Mouse (Mus musculus): ENCODE measurements around the gene Cttnbp2. TPM values are rescaled to one million over a fixed set of nuclear protein-coding genes. Genes with fewer than 3 reads are reported as not detected.
A peak's percentile ranks its signal among the peaks of the same experiment; 100 is the strongest.

The Cttnbp2 gene
- polyA plus RNA-seq, 1 experiment from 2014 or later: 2.1 TPM

DNA sequence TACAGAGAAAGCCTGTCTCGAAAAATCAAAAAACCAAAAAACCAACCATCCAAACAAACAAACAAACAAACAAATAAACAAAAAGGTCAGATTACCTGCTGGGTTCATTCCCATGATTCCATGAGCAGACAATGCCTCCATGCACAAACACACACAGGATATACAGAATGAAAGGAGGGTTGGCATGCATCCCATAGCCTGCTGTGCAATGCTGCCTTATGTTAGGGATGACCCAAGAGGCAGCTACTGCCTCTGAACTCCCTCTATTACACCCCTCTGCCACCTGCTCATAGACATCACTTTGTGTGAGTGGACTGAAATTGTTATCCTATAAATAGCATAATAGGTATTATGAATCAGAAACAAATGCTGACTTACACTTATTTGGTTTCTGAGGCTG is 55.0 kb downstream of the Cttnbp2 start:
- Histone ChIP-seq H3K4me2 (no peak overlapping the region), H3K27me3 (replicated peaks) (no peaks in the 10 kb centered on the region), H3K36me3 (no peaks in the 10 kb centered on the region), H3K9ac (no peak overlapping the region), H3K4me1 (no peaks in the 10 kb centered on the region), H3K9me3 (replicated peaks) (no peaks in the 10 kb centered on the region), H3K4me3 (no peak overlapping the region), H3K27ac (no peak overlapping the region)
- WGBS (ENCODE audit: insufficient replicate concordance): 43% methylated on average over 1 of the region's 1 CpGs
- ATAC-seq: no peak

DNA sequence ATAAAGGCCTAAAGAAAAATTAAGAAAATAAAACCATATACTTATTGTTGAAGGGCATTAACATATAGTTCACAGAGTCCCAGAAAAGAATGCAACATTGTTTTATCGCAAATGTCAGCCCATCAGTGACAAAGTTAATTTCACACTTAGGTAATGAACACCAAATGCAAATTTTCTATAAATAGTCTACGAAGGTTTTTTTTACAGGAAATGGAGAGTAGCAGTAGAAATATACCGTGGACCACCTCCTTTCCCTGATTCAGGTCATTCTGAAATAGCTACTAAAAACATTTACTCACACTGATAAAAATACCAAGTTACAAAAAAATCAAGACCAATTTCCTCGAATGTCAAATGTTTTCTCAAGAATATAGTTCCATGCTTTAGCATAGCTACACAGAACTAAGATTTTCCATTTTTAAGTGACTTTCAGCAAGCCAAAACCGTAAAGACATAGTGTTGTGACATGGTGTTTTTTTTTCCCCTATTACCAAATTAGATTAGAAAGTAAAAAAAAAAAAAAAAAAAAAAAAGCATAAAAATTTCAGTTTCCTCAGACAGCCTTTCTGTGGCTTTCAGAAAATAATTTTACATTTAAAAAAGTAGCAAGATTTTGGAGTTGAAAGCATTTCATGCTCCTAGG is 64.0 kb downstream of the Cttnbp2 start:
- H3K4me1 ChIP-seq: no peaks in the 10 kb centered on the region
- WGBS (ENCODE audit: insufficient replicate concordance): 62% methylated on average over 5 of the region's 5 CpGs
- no peak overlapping the region for H3K4me2 ChIP-seq
- no peak overlapping the region for H3K27ac ChIP-seq
- no peak overlapping the region for H3K4me3 ChIP-seq
- no peak overlapping the region for H3K9ac ChIP-seq
- H3K36me3 ChIP-seq: no peaks in the 10 kb centered on the region
- no peak for ATAC-seq
- no peaks in the 10 kb centered on the region for H3K9me3 ChIP-seq (replicated peaks)
- H3K27me3 ChIP-seq (replicated peaks): no peaks in the 10 kb centered on the region

DNA sequence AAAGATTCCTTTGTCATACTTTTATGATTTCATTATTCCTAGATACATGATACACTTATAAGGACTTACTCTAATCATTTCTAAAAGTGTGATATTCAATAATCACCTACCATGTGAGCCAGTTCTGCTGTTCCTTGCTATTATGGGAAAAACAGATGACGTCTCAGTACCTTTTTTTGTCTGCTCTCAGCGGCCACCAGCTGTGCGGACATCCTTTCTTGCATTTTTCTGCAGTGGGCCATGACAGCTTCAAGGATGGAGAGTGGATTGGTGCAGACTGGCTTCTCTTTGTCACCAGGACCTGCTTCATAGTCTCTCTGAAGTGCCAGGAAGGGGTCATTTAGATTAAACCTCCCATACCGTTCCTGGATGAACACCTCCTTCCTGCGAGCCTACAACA is 66.6 kb downstream of the Cttnbp2 start:
- Histone ChIP-seq H3K4me2 (no peak overlapping the region), H3K9me3 (replicated peaks) (no peaks in the 10 kb centered on the region), H3K36me3 (no peaks in the 10 kb centered on the region), H3K9ac (no peak overlapping the region), H3K4me1 (no peaks in the 10 kb centered on the region), H3K4me3 (no peak overlapping the region), H3K27ac (no peak overlapping the region), H3K27me3 (replicated peaks) (no peaks in the 10 kb centered on the region)
- ATAC-seq: no peak
- WGBS (ENCODE audit: insufficient replicate concordance): 70% methylated on average over 5 of the region's 5 CpGs

DNA sequence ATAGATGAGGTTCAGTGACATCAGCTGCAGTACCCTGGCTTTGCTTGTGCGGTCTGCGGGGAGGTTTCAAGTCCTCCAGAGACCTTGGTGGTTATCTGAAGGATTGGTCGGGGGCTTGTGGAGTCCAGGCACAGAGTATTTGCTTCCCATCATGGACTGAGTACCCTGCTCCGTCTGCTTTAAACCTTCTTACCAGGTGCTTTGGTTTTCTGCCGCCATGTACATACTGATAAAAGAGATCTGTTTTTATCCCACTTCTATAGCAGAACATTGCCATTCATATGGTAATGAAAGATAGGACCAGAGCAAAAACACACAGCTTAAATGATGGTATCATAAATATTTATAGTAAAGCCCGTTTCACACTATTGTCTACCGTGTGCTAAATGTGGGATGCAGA is 67.7 kb downstream of the Cttnbp2 start:
- Histone ChIP-seq H3K36me3 (no peaks in the 10 kb centered on the region), H3K4me1 (peaks cover 9% of the 10 kb centered on the region), H3K9me3 (replicated peaks) (no peaks in the 10 kb centered on the region), H3K4me3 (no peak overlapping the region), H3K27ac (no peak overlapping the region), H3K4me2 (no peak overlapping the region), H3K9ac (no peak overlapping the region), H3K27me3 (replicated peaks) (no peaks in the 10 kb centered on the region)
- 72% methylated on average over 7 of the region's 7 CpGs for WGBS (ENCODE audit: insufficient replicate concordance)
- ATAC-seq: no peak

- H3K27me3 ChIP-seq (replicated peaks): no peaks in the 10 kb centered on the region
- peaks cover 11% of the 10 kb centered on the region for H3K4me1 ChIP-seq
- WGBS (ENCODE audit: insufficient replicate concordance): 75% methylated on average over 3 of the region's 3 CpGs
- no peak overlapping the region for H3K4me3 ChIP-seq
- no peak for ATAC-seq
- no peak overlapping the region for H3K9ac ChIP-seq
- H3K36me3 ChIP-seq: no peaks in the 10 kb centered on the region
- no peak overlapping the region for H3K27ac ChIP-seq
- no peaks in the 10 kb centered on the region for H3K9me3 ChIP-seq (replicated peaks)
- H3K4me2 ChIP-seq: no peak overlapping the region
Measured at GRCm38 (mm10) chr6:18446359-18446758, 68.3 kb downstream of the Cttnbp2 start.

- H3K27ac ChIP-seq: no peak overlapping the region
- H3K4me1 ChIP-seq: peaks cover 17% of the 10 kb centered on the region
- no peak for ATAC-seq
- 51% methylated on average over 4 of the region's 4 CpGs for WGBS (ENCODE audit: insufficient replicate concordance)
- H3K4me3 ChIP-seq: no peak overlapping the region
- no peaks in the 10 kb centered on the region for H3K36me3 ChIP-seq
- no peak overlapping the region for H3K4me2 ChIP-seq
- H3K27me3 ChIP-seq (replicated peaks): no peaks in the 10 kb centered on the region
- H3K9ac ChIP-seq: no peak overlapping the region
- H3K9me3 ChIP-seq (replicated peaks): no peaks in the 10 kb centered on the region
Measured at GRCm38 (mm10) chr6:18445747-18446146, 68.9 kb downstream of the Cttnbp2 start.

GRCm38 (mm10) chr6:18442303-18442702 is 72.3 kb downstream of the Cttnbp2 start:
- no peak overlapping the region for H3K27ac ChIP-seq
- peak; percentile 85 for ATAC-seq
- WGBS (ENCODE audit: insufficient replicate concordance): 46% methylated on average over 3 of the region's 3 CpGs

DNA sequence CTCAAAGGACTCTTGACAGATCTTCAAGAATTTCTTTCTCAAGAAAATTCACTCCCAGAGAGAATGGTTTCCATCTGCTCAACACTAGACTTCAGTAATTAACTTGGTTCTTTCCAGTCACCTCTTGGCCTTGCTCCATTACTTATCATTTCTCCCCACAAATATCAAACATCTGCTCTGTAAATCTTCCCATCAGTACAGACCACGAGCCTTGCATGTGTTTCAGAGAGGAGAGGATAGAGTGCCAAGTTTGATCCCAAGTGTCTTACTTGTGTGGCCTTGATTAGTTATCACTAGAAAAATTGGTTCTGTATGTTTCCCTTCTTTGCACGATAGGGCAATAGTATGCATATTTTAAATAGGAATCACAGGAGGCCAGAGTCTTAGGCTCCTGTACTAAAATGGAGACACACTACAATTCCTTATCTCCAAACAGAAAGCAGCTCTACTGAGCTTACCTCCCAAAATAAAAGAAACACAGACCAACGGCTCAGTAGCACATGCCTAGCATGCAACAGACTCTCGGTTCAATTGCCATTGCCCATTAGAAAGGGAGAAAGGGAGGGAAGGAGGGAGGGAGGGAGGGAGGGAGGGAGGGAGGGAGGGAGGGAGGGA is 73.6 kb downstream of the Cttnbp2 start:
- peak; percentile 62 for ATAC-seq
- WGBS (ENCODE audit: insufficient replicate concordance): 30% methylated on average over 4 of the region's 4 CpGs
- Histone ChIP-seq H3K9ac (no peak overlapping the region), H3K9me3 (replicated peaks) (no peaks in the 10 kb centered on the region), H3K27me3 (replicated peaks) (no peaks in the 10 kb centered on the region), H3K4me1 (peaks cover 30% of the 10 kb centered on the region), H3K4me2 (no peak overlapping the region), H3K4me3 (no peak overlapping the region), H3K36me3 (no peaks in the 10 kb centered on the region), H3K27ac (peak overlapping the region; percentile 30; the same call in 1 of the 2 replicates)

More at GRCm38 (mm10) chr6:18442303-18442702, 72.3 kb downstream of the Cttnbp2 start:
- no peaks in the 10 kb centered on the region for H3K9me3 ChIP-seq (replicated peaks)
- no peak overlapping the region for H3K4me3 ChIP-seq
- H3K27me3 ChIP-seq (replicated peaks): no peaks in the 10 kb centered on the region
- peaks cover 20% of the 10 kb centered on the region for H3K4me1 ChIP-seq
- H3K36me3 ChIP-seq: no peaks in the 10 kb centered on the region
- H3K9ac ChIP-seq: no peak overlapping the region
- H3K4me2 ChIP-seq: no peak overlapping the region

- no peak for ATAC-seq
- H3K4me2 ChIP-seq: peak overlapping the region; percentile 68
- no peaks in the 10 kb centered on the region for H3K27me3 ChIP-seq (replicated peaks)
- H3K4me1 ChIP-seq: peaks cover 56% of the 10 kb centered on the region
- H3K27ac ChIP-seq: peak overlapping the region; percentile 68
- H3K9ac ChIP-seq: peak overlapping the region; percentile 52
- WGBS (ENCODE audit: insufficient replicate concordance): 44% methylated on average over 4 of the region's 4 CpGs
- peak overlapping the region; percentile 48 for H3K4me3 ChIP-seq
- no peaks in the 10 kb centered on the region for H3K9me3 ChIP-seq (replicated peaks)
- H3K36me3 ChIP-seq: no peaks in the 10 kb centered on the region
Measured at GRCm38 (mm10) chr6:18436127-18436812, 78.4 kb downstream of the Cttnbp2 start.

DNA sequence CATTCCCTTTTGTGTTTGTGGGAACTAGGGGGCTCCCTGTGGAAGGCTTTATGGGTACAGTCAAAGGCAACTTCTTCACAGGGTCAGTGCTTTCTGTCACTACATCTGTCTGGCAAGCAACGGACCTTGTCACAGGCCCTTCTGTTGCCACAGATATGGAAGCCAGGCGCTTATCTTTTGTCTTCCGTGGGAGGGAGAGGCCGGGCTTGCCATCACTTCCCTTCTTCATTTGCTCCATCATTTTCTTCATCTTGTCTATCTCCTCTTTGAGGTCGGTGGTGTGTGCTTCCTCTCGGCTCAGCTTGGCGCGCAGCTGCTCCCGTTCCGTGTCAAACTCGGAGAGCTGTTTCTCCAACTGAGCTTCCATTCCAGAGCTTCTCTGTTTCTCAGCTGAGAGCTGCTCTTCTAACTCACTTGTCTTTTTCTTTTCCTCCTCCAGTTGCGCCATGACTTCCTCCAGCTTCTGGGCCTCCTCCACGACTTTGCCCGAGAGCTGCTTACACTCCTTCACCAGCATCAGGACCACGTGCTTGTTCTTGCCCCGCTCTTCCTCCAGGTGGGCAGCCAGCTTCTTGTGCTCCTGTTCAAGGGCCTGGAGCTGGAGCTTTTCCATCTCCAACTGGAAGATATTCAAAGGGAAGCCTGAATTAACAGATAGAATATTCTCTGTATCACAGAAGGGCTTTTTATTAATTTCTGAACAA is 79.7 kb downstream of the Cttnbp2 start:
- Histone ChIP-seq H3K27me3 (replicated peaks) (no peaks in the 10 kb centered on the region), H3K9me3 (replicated peaks) (no peaks in the 10 kb centered on the region), H3K4me1 (peaks cover 48% of the 10 kb centered on the region), H3K4me3 (peak overlapping the region; percentile 48), H3K9ac (peak overlapping the region; percentile 52), H3K27ac (peak overlapping the region; percentile 89), H3K36me3 (no peaks in the 10 kb centered on the region), H3K4me2 (peak overlapping the region; percentile 68)
- WGBS (ENCODE audit: insufficient replicate concordance): 31% methylated on average over 16 of the region's 16 CpGs
- peak; percentile 97 for ATAC-seq

DNA sequence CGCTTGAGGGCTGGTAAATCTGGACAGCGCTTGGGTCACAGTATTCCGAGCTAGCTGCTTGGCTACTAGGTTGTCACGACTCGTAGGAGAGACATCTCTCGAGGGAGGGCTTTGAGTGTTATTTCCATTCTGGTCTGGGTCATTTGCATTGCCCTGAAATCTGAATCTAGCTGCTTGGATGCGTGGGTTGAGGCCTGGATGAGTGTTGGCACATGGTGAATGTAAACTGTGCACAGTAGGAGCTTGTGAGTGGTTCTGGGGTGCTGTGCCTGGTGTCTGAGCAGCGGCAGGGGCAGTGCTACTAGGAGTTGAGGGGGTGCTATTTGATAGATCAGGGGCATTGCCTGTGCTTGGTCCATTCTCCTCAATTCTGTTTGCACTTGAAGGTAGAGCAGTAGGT is 80.3 kb downstream of the Cttnbp2 start:
- peak overlapping the region; percentile 48 for H3K4me3 ChIP-seq
- no peaks in the 10 kb centered on the region for H3K9me3 ChIP-seq (replicated peaks)
- H3K27ac ChIP-seq: peak overlapping the region; percentile 89
- H3K4me1 ChIP-seq: peaks cover 48% of the 10 kb centered on the region
- H3K9ac ChIP-seq: peak overlapping the region; percentile 52
- H3K4me2 ChIP-seq: peak overlapping the region; percentile 68
- WGBS (ENCODE audit: insufficient replicate concordance): 71% methylated on average over 8 of the region's 8 CpGs
- no peaks in the 10 kb centered on the region for H3K36me3 ChIP-seq
- ATAC-seq: peak; percentile 53
- no peaks in the 10 kb centered on the region for H3K27me3 ChIP-seq (replicated peaks)

DNA sequence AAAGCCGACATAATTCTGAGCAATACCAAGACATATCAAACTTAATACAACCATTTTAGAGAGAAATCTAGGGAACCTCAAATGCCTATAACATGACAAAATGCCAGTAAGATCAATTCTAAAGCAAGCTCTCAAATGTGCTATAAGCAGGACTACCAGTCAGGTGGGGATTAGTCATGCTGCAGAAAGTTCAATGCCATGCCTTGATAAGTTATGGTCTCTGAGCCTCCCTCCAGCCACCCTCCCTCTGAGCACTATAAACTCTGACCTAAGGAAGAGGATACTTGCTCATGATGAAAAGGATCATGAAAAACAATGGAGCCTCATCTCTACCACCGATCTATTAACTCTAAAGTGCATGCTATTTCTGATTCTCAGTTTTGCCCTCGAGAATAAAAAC is 82.3 kb downstream of the Cttnbp2 start:
- H3K4me1 ChIP-seq: peaks cover 48% of the 10 kb centered on the region
- 75% methylated on average over 3 of the region's 3 CpGs for whole genome bisulfite sequencing (ENCODE audit: insufficient replicate concordance)

More for the DNA sequence above, 82.3 kb downstream of the Cttnbp2 start:
- no peak overlapping the region for H3K4me2 ChIP-seq
- ATAC-seq: no peak
- H3K4me3 ChIP-seq: no peak overlapping the region
- H3K27ac ChIP-seq: no peak overlapping the region
- no peaks in the 10 kb centered on the region for H3K9me3 ChIP-seq (replicated peaks)
- H3K36me3 ChIP-seq: no peaks in the 10 kb centered on the region
- H3K27me3 ChIP-seq (replicated peaks): no peaks in the 10 kb centered on the region
- no peak overlapping the region for H3K9ac ChIP-seq

Measured in liver, embryonic 12.5 days (tissue).